Comparison of ENCODE assay signal across 8 mouse cellular contexts in the genomic region with DNA sequence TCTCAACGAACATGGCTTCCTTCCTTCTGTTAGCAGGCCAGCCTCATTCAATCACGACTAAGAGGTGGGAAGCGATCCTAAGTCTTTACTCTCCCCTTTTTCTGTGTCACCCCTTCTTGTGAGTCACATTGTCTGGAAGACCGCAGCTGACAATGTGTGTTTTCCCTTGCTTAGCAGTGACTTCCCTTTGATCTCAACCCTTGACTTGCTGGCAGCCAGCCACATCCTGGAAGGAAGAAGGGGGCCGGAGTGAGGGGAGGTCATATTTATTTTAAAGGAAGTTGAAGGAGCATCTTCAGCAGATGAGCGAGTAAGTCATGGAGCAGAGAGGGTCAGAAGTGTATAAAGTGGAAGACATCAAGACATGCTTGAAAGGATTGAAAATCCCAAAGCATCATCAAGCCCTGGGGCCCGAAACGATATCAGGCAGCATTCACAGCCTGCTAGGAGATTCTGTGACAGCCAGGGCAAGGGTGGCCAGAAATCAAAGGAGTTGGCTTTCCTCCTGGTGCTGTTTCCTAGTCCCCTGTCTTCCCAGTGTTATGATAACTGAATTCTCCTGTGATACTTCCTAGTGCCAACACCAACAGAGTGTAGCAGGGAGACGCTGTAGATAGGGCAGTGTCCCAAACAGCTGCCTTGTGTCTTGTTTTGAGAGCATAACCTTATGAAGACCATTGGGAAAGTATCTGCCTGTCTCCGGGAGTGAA.
DNase-seq lines count a peak whose midpoint lies in the region; ATAC-seq lines count a peak whose summit lies in the region.

No protein-coding gene starts in this region.

- H3K4me3 ChIP-seq in heart, embryonic 14.5 days (ENCODE audit: control insufficient read depth in 1 of 2, insufficient read depth in 1 of 2, low read depth in 1 of 2, low read length in 2 of 2): no peak overlapping the region
- no peak overlapping the region for H3K4me3 ChIP-seq in neural tube, embryonic 13.5 days
- H3K4me3 ChIP-seq in midbrain, embryonic 16.5 days (ENCODE audit: low read depth, low read length): no peak overlapping the region
- no peak overlapping the region for H3K4me3 ChIP-seq in forebrain, embryonic 12.5 days (replicated peaks)

- peaks cover 9 to 11% of the 10 kb centered on the region in 2 experiments; a peak in 3 of 4 replicates for H3K4me1 ChIP-seq in heart, embryonic 14.5 days (ENCODE audit: control insufficient read depth in 2 of 2, insufficient read depth in 2 of 2, low read length in 2 of 2)
- peaks cover 8% of the 10 kb centered on the region for H3K4me1 ChIP-seq in neural tube, embryonic 13.5 days (replicated peaks)
- H3K4me1 ChIP-seq in midbrain, embryonic 16.5 days (ENCODE audit: control insufficient read depth, insufficient read depth, low read length): no peaks in the 10 kb centered on the region
- H3K4me1 ChIP-seq in forebrain, embryonic 12.5 days: no peaks in the 10 kb centered on the region

- H3K27me3 ChIP-seq in heart, embryonic 14.5 days (ENCODE audit: control insufficient read depth, insufficient read depth, low read length): no peaks in the 10 kb centered on the region
- H3K27me3 ChIP-seq in neural tube, embryonic 13.5 days: peaks cover 30% of the 10 kb centered on the region
- H3K27me3 ChIP-seq in midbrain, embryonic 16.5 days (ENCODE audit: control insufficient read depth, insufficient read depth, low read depth, low read length): no peaks in the 10 kb centered on the region
- no peaks in the 10 kb centered on the region for H3K27me3 ChIP-seq in forebrain, embryonic 12.5 days

- no peaks in the 10 kb centered on the region for H3K36me3 ChIP-seq in heart, embryonic 14.5 days (ENCODE audit: control insufficient read depth, insufficient read depth, low read length)
- no peaks in the 10 kb centered on the region for H3K36me3 ChIP-seq in neural tube, embryonic 13.5 days
- no peaks in the 10 kb centered on the region for H3K36me3 ChIP-seq in midbrain, embryonic 16.5 days (ENCODE audit: control insufficient read depth, insufficient read depth, low read length)
- H3K36me3 ChIP-seq in forebrain, embryonic 12.5 days (replicated peaks): no peaks in the 10 kb centered on the region

- no peak overlapping the region for H3K4me2 ChIP-seq in heart, embryonic 14.5 days (ENCODE audit: low read length)
- H3K4me2 ChIP-seq in neural tube, embryonic 13.5 days: no peak overlapping the region
- no peak overlapping the region for H3K4me2 ChIP-seq in midbrain, embryonic 16.5 days (ENCODE audit: low read length)
- no peak overlapping the region for H3K4me2 ChIP-seq in forebrain, embryonic 12.5 days

- H3K9me3 ChIP-seq in heart, embryonic 14.5 days (ENCODE audit: control insufficient read depth, low read length): no peaks in the 10 kb centered on the region
- no peaks in the 10 kb centered on the region for H3K9me3 ChIP-seq in neural tube, embryonic 13.5 days
- H3K9me3 ChIP-seq in midbrain, embryonic 16.5 days (replicated peaks; ENCODE audit: control insufficient read depth, low read length, poor library complexity, severe bottlenecking): no peaks in the 10 kb centered on the region
- no peaks in the 10 kb centered on the region for H3K9me3 ChIP-seq in forebrain, embryonic 12.5 days

- 38% methylated on average over 10 of the region's 10 CpGs for WGBS in heart, embryonic 14.5 days
- 45% methylated on average over 10 of the region's 10 CpGs for WGBS in neural tube, embryonic 13.5 days
- WGBS in midbrain, embryonic 16.5 days: 54% methylated on average over 10 of the region's 10 CpGs
- WGBS in forebrain, embryonic 12.5 days: 69% methylated on average over 10 of the region's 10 CpGs

- intact Hi-C loops in left cerebral cortex, postnatal 4 days (cut with DNase I): no loop called here

- DNase-seq in left cerebral cortex, postnatal 4 days: peak; percentile 25
- DNase-seq in left cerebral cortex, adult 8-10 months (ENCODE audit: low spot score in 2 of 2): no peak
- DNase-seq in liver: peak; percentile 45
- DNase-seq in thymus, postnatal 4 days: no peak

- ATAC-seq in heart, embryonic 14.5 days (ENCODE audit: insufficient number of reproducible peaks, insufficient read depth, low FRiP score, low read depth): peak; percentile 89
- peak; percentile 50; the same call in 1 of the 2 replicates for ATAC-seq in neural tube, embryonic 13.5 days (ENCODE audit: low read depth)
- ATAC-seq in midbrain, embryonic 16.5 days: no peak
- ATAC-seq in forebrain, embryonic 12.5 days (ENCODE audit: low FRiP score): no peak

- peak overlapping the region; percentile 78 to 79 for H3K27ac ChIP-seq in heart, embryonic 14.5 days (replicated peaks in 1 of 2; ENCODE audit: control insufficient read depth in 1 of 2, insufficient read depth in 1 of 2, low read depth in 2 of 2, low read length in 2 of 2)
- H3K27ac ChIP-seq in neural tube, embryonic 13.5 days (replicated peaks): 0 out of 2 replicates have a peak overlapping the region, but pooled peaks have one; percentile 33
- no peak overlapping the region for H3K27ac ChIP-seq in midbrain, embryonic 16.5 days (ENCODE audit: low read length)
- no peak overlapping the region for H3K27ac ChIP-seq in forebrain, embryonic 12.5 days

- no peak overlapping the region for H3K9ac ChIP-seq in heart, embryonic 14.5 days (ENCODE audit: low read length)
- H3K9ac ChIP-seq in neural tube, embryonic 13.5 days: no peak overlapping the region
- no peak overlapping the region for H3K9ac ChIP-seq in midbrain, embryonic 16.5 days (ENCODE audit: low read depth, low read length)
- no peak overlapping the region for H3K9ac ChIP-seq in forebrain, embryonic 12.5 days

Comparison
In these comparisons a context has a peak if more than half of its experiments do, and no peak if none do; other contexts are left out.
1. DNase-seq: peak in left cerebral cortex, postnatal 4 days (single experiment) and liver (single experiment); none in left cerebral cortex, adult 8-10 months (0 of 2) and thymus, postnatal 4 days (single experiment).
2. ATAC-seq: peak in heart, embryonic 14.5 days (single experiment) and neural tube, embryonic 13.5 days (single experiment); none in midbrain, embryonic 16.5 days (single experiment) and forebrain, embryonic 12.5 days (single experiment).
3. H3K27ac ChIP-seq: peak in heart, embryonic 14.5 days (2 of 2) and neural tube, embryonic 13.5 days (single experiment); none in midbrain, embryonic 16.5 days (single experiment) and forebrain, embryonic 12.5 days (single experiment).